Mouse (Mus musculus): Measurements from ENCODE around the gene Cenpm.

- TF ChIP-seq CTCF (IDR thresholded peaks at IDR 0.05; ENCODE audit: borderline replicate concordance, insufficient read depth, low read length) (no peak), POLR2A (IDR thresholded peaks at IDR 0.05; ENCODE audit: low read depth, low read length) (no peak)
Measured at GRCm38 (mm10) chr15:82224602-82225215, 19.8 kb downstream of the Cenpm start.

Measured in embryonic fibroblast, embryonic 13.5 days (primary cell).